Comparison of ENCODE assay signal across 8 mouse cellular contexts in genomic region chr2:181644361-181644760, GRCm38 (mm10). TPM values are rescaled to one million over a fixed set of nuclear protein-coding genes. Genes with fewer than 3 reads are reported as not detected.
DNase-seq lines count a peak whose midpoint lies in the region; ATAC-seq and TF ChIP-seq lines count a peak whose summit lies in the region.
"Had no signal": no experiment of that assay in that cellular context is flagged by ENCODE, and none has a peak within 500 bp of the region (broad histone marks: within the 10 kb centered on the region; RNA-seq: fewer than 3 reads in every experiment).

No protein-coding gene starts in this region.

- H3K9ac ChIP-seq in lung, embryonic 15.5 days, result no peak overlapping the region

- no peak overlapping the region for H3K27ac ChIP-seq in left cerebral cortex, adult 2 months
- no peak overlapping the region for H3K27ac ChIP-seq in bone marrow macrophage, adult 2 months (ENCODE audit: insufficient read depth, low read depth, low read length)
- no peak overlapping the region for H3K27ac ChIP-seq in lung, embryonic 15.5 days

- H3K4me3 ChIP-seq in left cerebral cortex, adult 2 months, result no peak overlapping the region
- H3K4me3 ChIP-seq in bone marrow macrophage, adult 2 months (ENCODE audit: insufficient read depth, low read length), result no peak overlapping the region
- no peak overlapping the region for H3K4me3 ChIP-seq in lung, embryonic 15.5 days

- H3K9me3 ChIP-seq in lung, embryonic 15.5 days, result no peaks in the 10 kb centered on the region

- 89% methylated on average over 2 of the region's 2 CpGs for WGBS in lung, embryonic 15.5 days

- TF ChIP-seq POLR2A in bone marrow macrophage, adult 2 months (IDR thresholded peaks at IDR 0.05; ENCODE audit: borderline replicate concordance, low read depth, low read length), result no peak

- no peaks in the 10 kb centered on the region for H3K27me3 ChIP-seq in lung, embryonic 15.5 days

- no peak overlapping the region for H3K4me2 ChIP-seq in lung, embryonic 15.5 days

- peaks cover 80% of the 10 kb centered on the region for H3K36me3 ChIP-seq in lung, embryonic 15.5 days

- intact Hi-C loops in left cerebral cortex, adult 2 months (cut with DNase I), result no loop called here
- intact Hi-C loops in left cerebral cortex, postnatal 36 days (cut with DNase I), result no loop called here
- intact Hi-C loops in heart, postnatal 10 days (cut with DNase I), result loop anchor here (2.0 kb wide), 1 partner anchor 34 kb away; no protein-coding TSS in a partner anchor

- peaks cover 6% of the 10 kb centered on the region for H3K4me1 ChIP-seq in bone marrow macrophage, adult 2 months (ENCODE audit: control insufficient read depth, insufficient read depth, low read length)
- no peaks in the 10 kb centered on the region for H3K4me1 ChIP-seq in lung, embryonic 15.5 days

- TF ChIP-seq CTCF in left cerebral cortex, adult 2 months (IDR thresholded peaks at IDR 0.05), result peak; percentile 69
- 0 out of 2 replicates have a peak, but pooled peaks have one; percentile 29 for TF ChIP-seq CTCF in bone marrow macrophage, adult 2 months (IDR thresholded peaks at IDR 0.05; ENCODE audit: low read depth, low read length)

- ATAC-seq in lung, embryonic 15.5 days (ENCODE audit: borderline replicate concordance, extremely low read depth, low FRiP score, low TSS enrichment), result peak; percentile 19; the same call in 1 of the 2 replicates

- DNase-seq in left cerebral cortex, adult 2 months (ENCODE audit: extremely low spot score in 1 of 2, low spot score in 2 of 2), result no peak
- DNase-seq in left cerebral cortex, postnatal 36 days (ENCODE audit: low spot score in 2 of 2), result no peak
- peak; percentile 30 for DNase-seq in MEL-GATA-1-ER (ENCODE audit: extremely low read depth, low read depth)
- peak; percentile 39 to 64 for DNase-seq in heart, postnatal 10 days
- DNase-seq in testis, postnatal 14 days (ENCODE audit: low spot score), result peak; percentile 48

RNA-seq across cellular contexts. Expression of gene Gm29797, which starts 12.5 kb away (rescaled TPM):
- total RNA-seq in left cerebral cortex, adult 2 months (2021), result 1 to 10 TPM in 1 of 2 experiments, under 1 TPM in 1; 0.48 to 1.3 TPM
- total RNA-seq in left cerebral cortex, postnatal 36 days (2021), result under 1 TPM in 1 of 2 experiments, not detected in 1; 0.75 TPM
- not detected in 2 replicates for polyA plus RNA-seq in bone marrow macrophage, adult 2 months (2012; ENCODE audit: insufficient read depth, insufficient read length, missing spikeins)
- not detected for total RNA-seq in heart, postnatal 10 days (2021)
- polyA plus RNA-seq in lung, embryonic 15.5 days (2015; fragmentation: Nextera tagmentation; extraction: Ambion mirVana), result not detected in 2 replicates
- total RNA-seq: heart, postnatal 36 days had no signal

RNA-seq across cellular contexts. Expression of gene Sox18, which starts 27.1 kb away (rescaled TPM):
- total RNA-seq in left cerebral cortex, adult 2 months (2021), result 10 to 100 TPM; 10.9 to 11.2 TPM
- 10 to 100 TPM; 11.3 to 14.7 TPM for total RNA-seq in left cerebral cortex, postnatal 36 days (2021)
- polyA plus RNA-seq in bone marrow macrophage, adult 2 months (2012; ENCODE audit: insufficient read depth, insufficient read length, missing spikeins), result not detected in 2 replicates
- 100 to 1,000 TPM in 1 of 2 experiments, 10 to 100 TPM in 1; 91.5 to 103 TPM for total RNA-seq in heart, postnatal 10 days (2021)
- 65.3 and 70.3 TPM in 2 replicates for polyA plus RNA-seq in lung, embryonic 15.5 days (2015; fragmentation: Nextera tagmentation; extraction: Ambion mirVana)

RNA-seq across cellular contexts. Expression of gene Tcea2, which starts 35.7 kb away (rescaled TPM):
- 10 to 100 TPM; 65.7 to 78.1 TPM for total RNA-seq in left cerebral cortex, adult 2 months (2021)
- total RNA-seq in left cerebral cortex, postnatal 36 days (2021), result 10 to 100 TPM; 64.9 to 75.5 TPM
- 4.4 and 7.0 TPM in 2 replicates for polyA plus RNA-seq in bone marrow macrophage, adult 2 months (2012; ENCODE audit: insufficient read depth, insufficient read length, missing spikeins)
- 10 to 100 TPM in 1 of 2 experiments, 1 to 10 TPM in 1; 8.6 to 10.7 TPM for total RNA-seq in heart, postnatal 10 days (2021)
- polyA plus RNA-seq in lung, embryonic 15.5 days (2015; fragmentation: Nextera tagmentation; extraction: Ambion mirVana), result 23.2 and 23.7 TPM in 2 replicates

RNA-seq across cellular contexts. Expression of gene Samd10, which starts 45.3 kb away (rescaled TPM):
- 10 to 100 TPM; 21.5 to 22.0 TPM for total RNA-seq in left cerebral cortex, adult 2 months (2021)
- 10 to 100 TPM; 19.9 to 20.9 TPM for total RNA-seq in left cerebral cortex, postnatal 36 days (2021)
- polyA plus RNA-seq in bone marrow macrophage, adult 2 months (2012; ENCODE audit: insufficient read depth, insufficient read length, missing spikeins), result 5.0 and 5.3 TPM in 2 replicates
- total RNA-seq in heart, postnatal 10 days (2021), result 1 to 10 TPM; 2.7 to 3.2 TPM
- polyA plus RNA-seq in lung, embryonic 15.5 days (2015; fragmentation: Nextera tagmentation; extraction: Ambion mirVana), result 29.7 and 30.1 TPM in 2 replicates

RNA-seq across cellular contexts. Expression of gene Rgs19, which starts 49.4 kb away (rescaled TPM):
- total RNA-seq in left cerebral cortex, adult 2 months (2021), result 10 to 100 TPM; 30.6 to 33.2 TPM
- 10 to 100 TPM; 32.7 to 36.0 TPM for total RNA-seq in left cerebral cortex, postnatal 36 days (2021)
- polyA plus RNA-seq in bone marrow macrophage, adult 2 months (2012; ENCODE audit: insufficient read depth, insufficient read length, missing spikeins), result 155 and 173 TPM in 2 replicates
- 10 to 100 TPM; 12.2 to 12.7 TPM for total RNA-seq in heart, postnatal 10 days (2021)
- 72.3 and 72.5 TPM in 2 replicates for polyA plus RNA-seq in lung, embryonic 15.5 days (2015; fragmentation: Nextera tagmentation; extraction: Ambion mirVana)

Comparison
In these comparisons a context has a peak if more than half of its experiments do, and no peak if none do; other contexts are left out.
1. DNase-seq: peak in MEL-GATA-1-ER (single experiment), heart, postnatal 10 days (2 of 2) and testis, postnatal 14 days (single experiment); none in left cerebral cortex, adult 2 months (0 of 2) and left cerebral cortex, postnatal 36 days (0 of 2).
2. RNA of gene Sox18, which starts 27.1 kb away (total RNA-seq): 91.5 to 103 TPM in heart, postnatal 10 days; 11.3 to 14.7 TPM in left cerebral cortex, postnatal 36 days and 10.9 to 11.2 TPM in left cerebral cortex, adult 2 months; every median in the first group is over 4 times any median in the second.
3. RNA of gene Tcea2, which starts 35.7 kb away (total RNA-seq): 65.7 to 78.1 TPM in left cerebral cortex, adult 2 months and 64.9 to 75.5 TPM in left cerebral cortex, postnatal 36 days; 8.6 to 10.7 TPM in heart, postnatal 10 days; every median in the first group is over 4 times any median in the second.